Mouse (Mus musculus) ES-CJ7 (cell line): ENCODE measurements around the gene Ccdc81.
A peak's percentile ranks its signal among the peaks of the same experiment; 100 is the strongest.

Experiments
- DNase-seq: peaks from one replicate; pipeline ENCODE4 v3.0.0; 2011; ENCODE audit warnings: low read depth, low spot score

Ccdc81 gene

GRCm38 (mm10) chr7:89867221-89867620 lies 36.2 kb downstream of the Ccdc81 start:
- DNase-seq = no peak

GRCm38 (mm10) chr7:89864769-89865168 lies 38.7 kb downstream of the Ccdc81 start:
- DNase-seq = peak; percentile 31

GRCm38 (mm10) chr7:89856440-89857217 lies 46.8 kb downstream of the Ccdc81 start:
- peak; percentile 8 for DNase-seq

- no peak for DNase-seq
These were observed 48.2 kb downstream of the Ccdc81 start for GRCm38 (mm10) chr7:89855196-89855595.

- DNase-seq = no peak
These were observed 50.3 kb downstream of the Ccdc81 start for GRCm38 (mm10) chr7:89853131-89853530.

GRCm38 (mm10) chr7:89852158-89853095 lies 51.0 kb downstream of the Ccdc81 start:
- DNase-seq = peak; percentile 14

- no peak for DNase-seq
These were observed 52.9 kb downstream of the Ccdc81 start for GRCm38 (mm10) chr7:89850510-89850909.

- no peak for DNase-seq
These were observed 57.8 kb downstream of the Ccdc81 start for GRCm38 (mm10) chr7:89845669-89846068.

GRCm38 (mm10) chr7:89843533-89843932 lies 59.9 kb downstream of the Ccdc81 start:
- peak; percentile 62 for DNase-seq

GRCm38 (mm10) chr7:89843121-89843520 lies 60.3 kb downstream of the Ccdc81 start:
- no peak for DNase-seq

GRCm38 (mm10) chr7:89842404-89842715 lies 61.1 kb downstream of the Ccdc81 start:
- DNase-seq = no peak

GRCm38 (mm10) chr7:89841670-89842403 lies 61.6 kb downstream of the Ccdc81 start:
- peak; percentile 74 for DNase-seq

- no peak for DNase-seq
These were observed 63.7 kb downstream of the Ccdc81 start for GRCm38 (mm10) chr7:89839721-89840120.

GRCm38 (mm10) chr7:89837841-89838240 lies 65.6 kb downstream of the Ccdc81 start:
- DNase-seq = no peak

- DNase-seq = no peak
These were observed 66.8 kb downstream of the Ccdc81 start for GRCm38 (mm10) chr7:89836676-89837075.

- DNase-seq = no peak
These were observed 67.9 kb downstream of the Ccdc81 start for GRCm38 (mm10) chr7:89835566-89835965.

GRCm38 (mm10) chr7:89833521-89833920 lies 69.9 kb downstream of the Ccdc81 start:
- no peak for DNase-seq

GRCm38 (mm10) chr7:89829201-89829600 lies 74.2 kb downstream of the Ccdc81 start:
- peak; percentile 73 for DNase-seq

GRCm38 (mm10) chr7:89828436-89829065 lies 74.9 kb downstream of the Ccdc81 start:
- no peak for DNase-seq
